Comparison of ENCODE assay signal across 31 mouse cellular contexts in the genomic region with DNA sequence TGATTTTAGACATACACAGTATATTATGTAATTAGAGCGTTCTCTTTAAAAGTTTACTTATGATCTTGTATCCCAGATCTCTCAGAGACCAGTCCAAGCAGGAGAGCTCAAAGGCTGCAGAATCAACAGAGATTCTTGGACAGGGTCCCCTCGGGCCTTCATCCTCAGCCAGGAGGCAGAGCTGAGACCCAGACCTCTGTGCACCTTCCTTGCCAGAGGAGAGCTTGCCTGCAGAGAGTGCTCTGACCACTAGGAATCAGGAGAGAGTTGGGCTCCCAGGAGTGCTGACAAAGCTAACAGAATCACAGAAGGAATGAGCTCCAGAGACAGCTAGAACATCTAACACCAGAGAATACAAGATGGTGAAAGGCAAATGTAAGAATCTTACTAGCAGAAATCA. TPM values are rescaled to one million over a fixed set of nuclear protein-coding genes. Genes with fewer than 3 reads are reported as not detected.
A peak's percentile ranks its signal among the peaks of the same experiment; 100 is the strongest.
DNase-seq lines count a peak whose midpoint lies in the region; ATAC-seq and TF ChIP-seq lines count a peak whose summit lies in the region.
"Had no signal": no experiment of that assay in that cellular context is flagged by ENCODE, and none has a peak within 500 bp of the region (broad histone marks: within the 10 kb centered on the region; RNA-seq: fewer than 3 reads in every experiment).

No protein-coding gene starts in this region.

- H3K36me3 ChIP-seq in kidney, embryonic 16.5 days (ENCODE audit: insufficient read depth, low read length): no peaks in the 10 kb centered on the region
- H3K36me3 ChIP-seq in liver, postnatal 0 days (replicated peaks; ENCODE audit: insufficient read depth, low read length): no peaks in the 10 kb centered on the region
- H3K36me3 ChIP-seq: forebrain, embryonic 10.5 days; heart, embryonic 12.5 days; heart, embryonic 15.5 days had no signal

- H3K27ac ChIP-seq in kidney, embryonic 16.5 days (ENCODE audit: low read length): no peak overlapping the region
- no peak overlapping the region for H3K27ac ChIP-seq in liver, postnatal 0 days (ENCODE audit: low read depth)
- H3K27ac ChIP-seq: forebrain, embryonic 10.5 days; forebrain, embryonic 13.5 days; heart, embryonic 15.5 days; hindbrain, embryonic 14.5 days; hindbrain, postnatal 0 days had no signal

- H3K9ac ChIP-seq in kidney, embryonic 16.5 days (replicated peaks; ENCODE audit: low read length): no peak overlapping the region
- H3K9ac ChIP-seq in liver, postnatal 0 days (replicated peaks): no peak overlapping the region
- H3K9ac ChIP-seq: forebrain, embryonic 13.5 days; heart, embryonic 12.5 days; heart, embryonic 15.5 days; hindbrain, embryonic 14.5 days had no signal

- peak; percentile 73 for DNase-seq in kidney, adult 11 months
- no peak for DNase-seq in kidney, postnatal 14 days
- DNase-seq in kidney, adult 9 months: peak; percentile 89
- peak; percentile 1 for DNase-seq in MN1 (ENCODE audit: low spot score)
- DNase-seq in liver, postnatal 0 days: no peak
- DNase-seq: adrenal gland, postnatal 10 days; adrenal gland, postnatal 36 days; B cell, adult 2 months; cerebellum, adult 18-20 months; cerebellum, adult 9-10 months; cerebellum, postnatal 14 days; gastrocnemius, postnatal 10 days; heart, postnatal 10 days; heart, postnatal 4 days had no signal

- no peak for TF ChIP-seq CTCF in liver, postnatal 0 days (IDR thresholded peaks at IDR 0.05; ENCODE audit: low read depth)

- WGBS in kidney, embryonic 16.5 days: 79% methylated on average over 2 of the region's 2 CpGs
- WGBS in liver, postnatal 0 days (ENCODE audit: insufficient replicate concordance): 76% methylated on average over 2 of the region's 2 CpGs

- no peaks in the 10 kb centered on the region for H3K4me1 ChIP-seq in kidney, embryonic 16.5 days (ENCODE audit: insufficient read depth, low read length)
- no peaks in the 10 kb centered on the region for H3K4me1 ChIP-seq in liver, postnatal 0 days (ENCODE audit: insufficient read depth)
- H3K4me1 ChIP-seq: forebrain, embryonic 13.5 days; heart, embryonic 12.5 days; heart, embryonic 15.5 days had no signal

- no peak for ATAC-seq in kidney, embryonic 16.5 days (ENCODE audit: low FRiP score, low TSS enrichment)
- ATAC-seq in megakaryocyte progenitor cell, adult 5-6 weeks (replicated peaks; ENCODE audit: poor library complexity): no peak
- ATAC-seq in liver, postnatal 0 days: no peak
- ATAC-seq: forebrain, embryonic 13.5 days; forebrain, embryonic 16.5 days; hindbrain, postnatal 0 days had no signal

- TF ChIP-seq EP300 in liver, postnatal 0 days (IDR thresholded peaks at IDR 0.05; ENCODE audit: low read depth): no peak

- no peak overlapping the region for H3K4me3 ChIP-seq in kidney, embryonic 16.5 days (ENCODE audit: low read length)
- H3K4me3 ChIP-seq in liver, postnatal 0 days (ENCODE audit: low read depth, low read length): no peak overlapping the region
- H3K4me3 ChIP-seq: forebrain, embryonic 10.5 days; forebrain, embryonic 13.5 days; heart, embryonic 12.5 days; heart, embryonic 15.5 days had no signal

- no peaks in the 10 kb centered on the region for H3K27me3 ChIP-seq in kidney, embryonic 16.5 days (ENCODE audit: insufficient read depth, low read length)
- no peaks in the 10 kb centered on the region for H3K27me3 ChIP-seq in liver, postnatal 0 days (ENCODE audit: insufficient read depth, low read length)
- H3K27me3 ChIP-seq: forebrain, embryonic 13.5 days; heart, embryonic 12.5 days; heart, embryonic 15.5 days had no signal

- H3K9me3 ChIP-seq in kidney, embryonic 16.5 days (ENCODE audit: low read length): no peaks in the 10 kb centered on the region
- no peaks in the 10 kb centered on the region for H3K9me3 ChIP-seq in liver, postnatal 0 days (ENCODE audit: low read length)
- H3K9me3 ChIP-seq: forebrain, embryonic 10.5 days; forebrain, embryonic 13.5 days; heart, embryonic 12.5 days; heart, embryonic 15.5 days had no signal

- no peak overlapping the region for H3K4me2 ChIP-seq in kidney, embryonic 16.5 days (replicated peaks; ENCODE audit: low read depth, low read length)
- H3K4me2 ChIP-seq in liver, postnatal 0 days (ENCODE audit: low read depth, low read length): no peak overlapping the region
- H3K4me2 ChIP-seq: forebrain, embryonic 13.5 days; heart, embryonic 12.5 days; heart, embryonic 15.5 days; hindbrain, embryonic 14.5 days had no signal

RNA-seq across cellular contexts. Expression of gene Nat8f6, which starts 7.4 kb away (rescaled TPM):
- polyA plus RNA-seq in kidney, embryonic 16.5 days (2015; fragmentation: Nextera tagmentation; extraction: Ambion mirVana): 0.20 TPM in 1 of 2 replicates, not detected in the other
- not detected in 2 replicates for total RNA-seq in megakaryocyte progenitor cell, adult 5-6 weeks (2015)
- total RNA-seq in megakaryocyte progenitor cell, adult 5-6 weeks (2017): not detected in 2 replicates
- not detected in 2 replicates for polyA plus RNA-seq in liver, postnatal 0 days (2015; fragmentation: Nextera tagmentation; extraction: Ambion mirVana)
- total RNA-seq: CH12.LX; gastrocnemius, adult 18-20 months; gastrocnemius, postnatal 4 days; heart, postnatal 4 days; hindbrain, postnatal 0 days; MEL had no signal
- polyA plus RNA-seq: embryonic facial prominence, embryonic 11.5 days; embryonic facial prominence, embryonic 14.5 days; forebrain, embryonic 10.5 days; forebrain, embryonic 13.5 days; forebrain, embryonic 16.5 days; heart, embryonic 12.5 days; heart, embryonic 15.5 days; hindbrain, embryonic 11.5 days; hindbrain, embryonic 14.5 days; hindbrain, postnatal 0 days had no signal

RNA-seq across cellular contexts. Expression of gene Nat8f5, which starts 7.4 kb away (rescaled TPM):
- 0.32 TPM in 1 of 2 replicates, not detected in the other for polyA plus RNA-seq in kidney, embryonic 16.5 days (2015; fragmentation: Nextera tagmentation; extraction: Ambion mirVana)
- total RNA-seq in megakaryocyte progenitor cell, adult 5-6 weeks (2015): not detected in 2 replicates
- total RNA-seq in megakaryocyte progenitor cell, adult 5-6 weeks (2017): not detected in 2 replicates
- polyA plus RNA-seq in liver, postnatal 0 days (2015; fragmentation: Nextera tagmentation; extraction: Ambion mirVana): not detected in 2 replicates
- total RNA-seq: CH12.LX; gastrocnemius, adult 18-20 months; gastrocnemius, postnatal 4 days; heart, adult 8-10 months; heart, postnatal 10 days; heart, postnatal 4 days; MEL had no signal
- polyA plus RNA-seq: embryonic facial prominence, embryonic 11.5 days; embryonic facial prominence, embryonic 14.5 days; forebrain, embryonic 10.5 days; forebrain, embryonic 13.5 days; forebrain, embryonic 16.5 days; heart, embryonic 12.5 days; heart, embryonic 15.5 days; hindbrain, embryonic 11.5 days; hindbrain, embryonic 14.5 days had no signal

RNA-seq across cellular contexts. Expression of gene Nat8, which starts 18.5 kb away (rescaled TPM):
- polyA plus RNA-seq in kidney, embryonic 16.5 days (2015; fragmentation: Nextera tagmentation; extraction: Ambion mirVana): 2.6 and 4.3 TPM in 2 replicates
- total RNA-seq in megakaryocyte progenitor cell, adult 5-6 weeks (2015): not detected in 2 replicates
- total RNA-seq in megakaryocyte progenitor cell, adult 5-6 weeks (2017): not detected in 2 replicates
- polyA plus RNA-seq in liver, postnatal 0 days (2015; fragmentation: Nextera tagmentation; extraction: Ambion mirVana): not detected in 2 replicates
- total RNA-seq: CH12.LX; gastrocnemius, adult 18-20 months; gastrocnemius, postnatal 10 days; gastrocnemius, postnatal 4 days; heart, adult 8-10 months; heart, postnatal 10 days; heart, postnatal 4 days; hindbrain, postnatal 0 days; MEL had no signal
- polyA plus RNA-seq: embryonic facial prominence, embryonic 11.5 days; embryonic facial prominence, embryonic 14.5 days; forebrain, embryonic 10.5 days; forebrain, embryonic 13.5 days; forebrain, embryonic 16.5 days; heart, embryonic 12.5 days; heart, embryonic 15.5 days had no signal

RNA-seq across cellular contexts. Expression of gene Nat8f3, which starts 47.8 kb away (rescaled TPM):
- 0.14 and 0.19 TPM in 2 replicates for polyA plus RNA-seq in kidney, embryonic 16.5 days (2015; fragmentation: Nextera tagmentation; extraction: Ambion mirVana)
- not detected in 2 replicates for total RNA-seq in megakaryocyte progenitor cell, adult 5-6 weeks (2015)
- total RNA-seq in megakaryocyte progenitor cell, adult 5-6 weeks (2017): not detected in 2 replicates
- not detected in 2 replicates for polyA plus RNA-seq in liver, postnatal 0 days (2015; fragmentation: Nextera tagmentation; extraction: Ambion mirVana)
- total RNA-seq: adrenal gland, postnatal 10 days; CH12.LX; heart, postnatal 4 days; hindbrain, postnatal 0 days; MEL had no signal
- polyA plus RNA-seq: embryonic facial prominence, embryonic 11.5 days; embryonic facial prominence, embryonic 14.5 days; heart, embryonic 15.5 days had no signal

RNA-seq across cellular contexts. Expression of gene Nat8f2, which starts 55.6 kb away (rescaled TPM):
- 2.7 and 3.8 TPM in 2 replicates for polyA plus RNA-seq in kidney, embryonic 16.5 days (2015; fragmentation: Nextera tagmentation; extraction: Ambion mirVana)
- not detected in 2 replicates for total RNA-seq in megakaryocyte progenitor cell, adult 5-6 weeks (2015)
- not detected in 2 replicates for total RNA-seq in megakaryocyte progenitor cell, adult 5-6 weeks (2017)
- polyA plus RNA-seq in liver, postnatal 0 days (2015; fragmentation: Nextera tagmentation; extraction: Ambion mirVana): 1.3 and 1.7 TPM in 2 replicates
- total RNA-seq: CH12.LX; heart, postnatal 10 days; heart, postnatal 4 days; hindbrain, postnatal 0 days had no signal
- polyA plus RNA-seq: embryonic facial prominence, embryonic 11.5 days; embryonic facial prominence, embryonic 14.5 days; forebrain, embryonic 10.5 days; forebrain, embryonic 13.5 days; forebrain, embryonic 16.5 days; heart, embryonic 12.5 days; heart, embryonic 15.5 days; hindbrain, embryonic 14.5 days; hindbrain, postnatal 0 days had no signal

Comparison
In these comparisons a context has a peak if more than half of its experiments do, and no peak if none do; other contexts are left out.
1. DNase-seq: peak in kidney, adult 11 months (single experiment), kidney, adult 9 months (single experiment) and MN1 (single experiment); none in kidney, postnatal 14 days (single experiment) and liver, postnatal 0 days (single experiment).